Mouse (Mus musculus): ENCODE measurements at regions not wholly inside any gene's neighbourhood (a gene's known extent, or its start where the extent isn't known, plus 50 kb on each side); places are given as distances from the start of the nearest gene placed in this dataset.
A peak's percentile ranks its signal among the peaks of the same experiment; 100 is the strongest.

GRCm38 (mm10) chr7:88544393-88544792 is 114.3 kb downstream of the Rab38 start:
- intact Hi-C loops (cut with DNase I): loop anchor here (2.0 to 10.0 kb wide), 3 partner anchors 448 to 1430 kb away; no protein-coding TSS in a partner anchor
- DNase-seq (ENCODE audit: extremely low spot score in 1 of 2, low spot score in 2 of 2): peak; percentile 70 to 74
- Histone ChIP-seq H3K4me3 (no peak overlapping the region), H3K27ac (no peak overlapping the region)
- peak; percentile 75 for TF ChIP-seq CTCF (IDR thresholded peaks at IDR 0.05)

GRCm38 (mm10) chr7:88544976-88545654 is 115.0 kb downstream of the Rab38 start:
- TF ChIP-seq CTCF (IDR thresholded peaks at IDR 0.05): no peak
- intact Hi-C loops (cut with DNase I): loop anchor here (2.0 to 10.0 kb wide), 4 partner anchors 448 to 1430 kb away; no protein-coding TSS in a partner anchor
- no peak overlapping the region for H3K27ac ChIP-seq
- DNase-seq (ENCODE audit: extremely low spot score in 1 of 2, low spot score in 2 of 2): no peak
- H3K4me3 ChIP-seq: no peak overlapping the region

DNA sequence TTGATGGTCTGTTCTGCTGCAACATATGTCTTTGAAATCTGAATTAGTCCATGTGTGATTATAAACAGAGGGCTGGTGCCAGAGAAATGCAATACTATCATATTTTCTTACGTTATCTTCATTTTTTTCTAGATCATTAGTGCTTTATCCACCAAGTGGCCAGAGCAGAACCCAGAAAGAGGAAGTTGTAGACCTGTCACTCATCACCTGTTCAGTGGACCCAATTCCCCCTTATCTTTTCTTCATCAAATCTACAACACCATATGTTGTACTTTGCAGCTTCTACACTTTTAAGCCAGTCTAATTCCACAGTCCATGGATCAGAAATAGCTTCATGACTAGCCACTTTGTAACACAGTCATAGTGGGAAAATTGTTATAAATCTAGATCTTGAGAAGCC is 145.0 kb downstream of the Rab38 start:
- Histone ChIP-seq H3K27ac (no peak overlapping the region), H3K4me3 (no peak overlapping the region)
- no peak for DNase-seq (ENCODE audit: extremely low spot score in 1 of 2, low spot score in 2 of 2)
- TF ChIP-seq CTCF (IDR thresholded peaks at IDR 0.05): no peak
- intact Hi-C loops (cut with DNase I): no loop called here

DNA sequence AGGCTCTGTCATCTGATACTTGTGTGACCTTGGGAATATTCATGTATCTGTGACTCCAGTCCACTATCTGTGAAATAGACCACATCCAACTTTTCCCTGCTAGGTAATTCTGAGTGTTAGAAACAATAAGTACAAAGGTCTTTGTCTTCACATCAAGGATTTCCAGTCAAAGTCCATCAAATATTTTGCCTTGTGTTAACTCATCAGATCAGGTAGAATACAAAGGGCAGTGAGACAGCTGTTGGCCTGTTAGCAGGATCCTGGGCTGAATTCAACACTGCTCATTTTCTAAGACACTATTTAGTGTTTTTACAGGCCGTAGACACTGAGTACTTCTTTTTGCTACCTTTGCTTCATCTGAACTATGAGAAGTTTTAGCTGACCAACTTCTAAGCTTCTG is 170.7 kb downstream of the Rab38 start:
- TF ChIP-seq CTCF (IDR thresholded peaks at IDR 0.05): no peak
- no peak for DNase-seq (ENCODE audit: extremely low spot score in 1 of 2, low spot score in 2 of 2)
- H3K4me3 ChIP-seq: no peak overlapping the region
- H3K27ac ChIP-seq: no peak overlapping the region
- intact Hi-C loops (cut with DNase I): no loop called here
